Mouse (Mus musculus) Patski (cell line): Measurements from ENCODE around the gene Hist1h2af. TPM values are rescaled to one million over a fixed set of nuclear protein-coding genes. Genes with fewer than 3 reads are reported as not detected.
A peak's percentile ranks its signal among the peaks of the same experiment; 100 is the strongest.

Source experiments
- ATAC-seq: fragments of 100-300 bp; one replicate; pipeline ENCODE4 v1.8.0; 2021
- CTCF ChIA-PET: fragments of 350-600 bp; sonication (Branson Sonifier 250); formaldehyde crosslinking; loops from one replicate; lab custom pipeline; 2022; ENCODE audit warnings: inconsistent platforms; lab: Charles Lee
- POLR2A ChIA-PET: fragments of 350-600 bp; sonication (Branson Sonifier 250); formaldehyde crosslinking; loops from one replicate; lab custom pipeline; 2022; ENCODE audit warnings: antibody characterized with exemption, inconsistent platforms; lab: Charles Lee
- DNase-seq: peaks from one replicate; pipeline ENCODE4 v3.0.0-alpha.2; 2011; ENCODE audit warnings: low read depth, low spot score
- H3K27me3 ChIP-seq: fragments of 371-371 bp; one replicate; pipeline ENCODE4 v1.5.1; 2021
- CTCF ChIP-seq: fragments of 100-300 bp; IDR thresholded peaks from one replicate; pipeline ENCODE4 v1.5.1; 2021
- in situ Hi-C: fragments of 300-500 bp; cut with MboI; formaldehyde crosslinking; loops from 3 replicates; pipeline ENCODE4 v1.11.1; 2018; ENCODE audit warnings: low pct_unique_long_range_greater_than_20kb, mixed read lengths
- polyA plus RNA-seq: library from polyadenylated mRNA; unstranded; gene quantifications from one replicate; pipeline ENCODE4 v1.2.3, GENCODE M21; 2021

Gene Hist1h2af
- polyA plus RNA-seq, 1 experiment from 2014 or later, result 1.3 TPM

- no peak for ATAC-seq
- TF ChIP-seq CTCF, result no peak
These were observed 18.4 kb upstream of the Hist1h2af start for GRCm38 (mm10) chr13:23515281-23515680.

DNA sequence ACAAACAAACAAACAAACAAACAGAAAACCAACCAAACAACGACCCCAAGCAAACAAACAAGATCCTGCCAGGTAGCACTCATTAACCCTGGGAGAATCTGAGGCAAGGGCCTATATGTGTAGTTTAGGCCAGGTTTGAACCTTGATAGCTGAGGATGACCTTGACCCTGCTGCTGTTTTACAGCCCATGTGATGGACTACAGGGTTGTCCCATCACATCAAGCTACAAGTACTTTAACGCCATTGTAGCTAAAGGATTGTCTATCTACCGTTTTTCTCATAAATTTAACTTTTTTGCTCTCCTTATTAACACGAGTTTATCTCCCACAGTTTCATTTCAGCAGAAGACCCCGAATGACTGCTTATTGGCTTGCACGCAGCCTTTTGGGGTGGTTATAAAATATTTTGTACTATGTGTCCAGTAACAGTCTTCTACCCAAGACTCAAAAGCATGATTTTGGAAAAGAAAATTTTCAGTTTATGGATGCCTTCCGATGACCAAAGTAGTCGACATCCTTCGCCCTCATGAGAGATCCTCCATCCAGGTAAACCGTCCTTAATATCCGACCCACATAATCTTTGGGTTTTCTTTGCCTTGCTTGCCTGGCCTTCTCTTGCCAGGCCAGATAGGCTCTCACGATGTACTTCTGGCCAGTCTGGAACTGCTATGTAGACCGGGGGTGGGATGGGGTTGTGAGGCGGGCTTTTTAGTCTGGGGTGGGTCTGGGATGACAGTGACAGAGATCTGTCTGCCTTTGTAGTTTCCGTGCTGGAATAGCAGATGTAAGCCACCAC is 17.7 kb upstream of the Hist1h2af start:
- in situ Hi-C loops, result loop anchor here (5.0 to 10.0 kb wide), 2 partner anchors 221 to 1574 kb away; no protein-coding TSS in a partner anchor
- H3K27me3 ChIP-seq, result no peaks in the 10 kb centered on the region
- TF ChIP-seq CTCF, result no peak
- CTCF ChIA-PET, result interaction anchor here (1.1 to 1.2 kb wide), 3 partner anchors 65 to 75 kb away, joined by 3 read pairs; no protein-coding TSS in a partner anchor
- POLR2A ChIA-PET, result no interaction called here
- DNase-seq (no peak), ATAC-seq (no peak)

More at GRCm38 (mm10) chr13:23515281-23515680, 18.4 kb upstream of the Hist1h2af start:
- POLR2A ChIA-PET, result no interaction called here
- no peaks in the 10 kb centered on the region for H3K27me3 ChIP-seq
- CTCF ChIA-PET, result no interaction called here
- no peak for DNase-seq
- in situ Hi-C loops, result loop anchor here (5.0 to 10.0 kb wide), 2 partner anchors 220 to 1573 kb away; no protein-coding TSS in a partner anchor

DNA sequence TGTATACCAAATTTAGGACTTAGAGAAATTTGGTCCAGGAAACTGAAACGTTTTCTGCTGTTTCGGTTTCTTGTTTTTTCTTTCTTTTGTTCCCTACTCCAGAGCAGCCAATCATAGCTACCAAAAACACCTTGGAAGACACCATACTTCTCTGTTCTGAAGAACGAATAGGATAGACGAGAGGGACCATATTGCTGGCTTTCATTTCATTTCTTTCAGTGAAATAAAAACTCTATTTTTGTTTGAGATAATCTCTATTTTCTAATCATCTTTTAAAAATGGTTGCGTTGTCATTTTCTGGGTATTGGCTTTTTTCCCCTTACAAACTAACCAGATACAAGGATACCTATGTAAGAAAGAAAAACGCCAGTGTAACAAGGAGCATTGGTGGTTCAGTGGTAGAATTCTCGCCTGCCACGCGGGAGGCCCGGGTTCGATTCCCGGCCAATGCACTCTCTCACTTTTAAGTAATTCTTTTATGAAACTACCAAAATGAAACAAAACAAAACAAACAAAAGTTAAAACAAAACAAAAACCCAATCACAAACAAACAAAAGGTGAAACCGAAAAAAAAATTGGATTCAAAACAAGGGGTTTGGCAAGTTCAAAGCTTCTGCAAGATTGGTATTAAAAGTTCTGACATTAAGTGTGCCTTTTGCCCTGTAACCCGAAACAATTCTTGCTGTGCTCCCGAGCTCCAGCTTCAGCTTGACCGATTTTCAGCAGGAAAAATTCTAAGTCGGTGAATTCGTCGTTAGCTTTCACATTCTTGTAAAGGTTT is 16.7 kb upstream of the Hist1h2af start:
- TF ChIP-seq CTCF, result no peak
- no peak for DNase-seq
- in situ Hi-C loops, result loop anchor here (5.0 to 10.0 kb wide), 2 partner anchors 222 to 1575 kb away; no protein-coding TSS in a partner anchor
- H3K27me3 ChIP-seq, result no peaks in the 10 kb centered on the region
- ChIA-PET POLR2A (no interaction called here), CTCF (interaction anchor here (1.1 to 1.2 kb wide), 4 partner anchors 9 to 76 kb away, joined by 3 read pairs; no protein-coding TSS in a partner anchor)
- ATAC-seq, result peak; percentile 15

DNA sequence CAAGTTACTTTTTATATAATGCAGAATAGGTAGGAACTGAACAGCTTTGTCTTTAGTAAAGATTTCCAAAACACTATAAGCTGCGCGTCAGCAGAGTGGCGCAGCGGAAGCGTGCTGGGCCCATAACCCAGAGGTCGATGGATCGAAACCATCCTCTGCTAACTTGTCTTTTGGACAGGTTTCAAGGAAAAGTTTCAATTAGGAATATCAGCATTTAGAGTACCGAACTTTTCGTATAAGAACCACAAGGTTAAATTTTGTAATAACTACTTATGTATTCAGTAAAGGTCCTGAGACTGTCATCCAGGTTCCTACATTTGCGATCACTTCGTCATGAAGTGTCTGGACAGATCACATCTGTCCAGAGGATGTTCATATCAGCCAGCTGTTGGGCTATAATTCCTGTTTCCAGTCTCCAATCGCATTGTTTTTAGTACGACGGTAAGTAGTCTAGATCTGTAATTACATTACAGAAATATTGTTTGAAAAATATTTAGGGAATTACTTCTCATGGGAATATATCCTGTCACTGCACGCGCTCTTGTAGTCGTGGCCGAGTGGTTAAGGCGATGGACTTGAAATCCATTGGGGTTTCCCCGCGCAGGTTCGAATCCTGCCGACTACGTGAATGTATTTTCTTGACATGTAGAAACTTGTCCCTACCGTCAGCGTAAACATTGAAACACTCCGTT is 16.0 kb upstream of the Hist1h2af start:
- no peak for TF ChIP-seq CTCF
- CTCF ChIA-PET, result interaction anchor here (1.0 to 2.8 kb wide), 5 partner anchors 8 to 93 kb away, joined by 3 to 18 read pairs (median 3); no protein-coding TSS in a partner anchor
- POLR2A ChIA-PET, result no interaction called here
- in situ Hi-C loops, result loop anchor here (5.0 to 10.0 kb wide), 2 partner anchors 223 to 1575 kb away; no protein-coding TSS in a partner anchor
- DNase-seq (no peak), ATAC-seq (peak; percentile 61)
- no peaks in the 10 kb centered on the region for H3K27me3 ChIP-seq

GRCm38 (mm10) chr13:23518295-23518603 is 15.5 kb upstream of the Hist1h2af start:
- no peak for ATAC-seq
- in situ Hi-C loops, result loop anchor here (5.0 to 10.0 kb wide), 2 partner anchors 223 to 1576 kb away; no protein-coding TSS in a partner anchor
- CTCF ChIA-PET, result interaction anchor here (1.0 to 2.8 kb wide), 5 partner anchors 8 to 94 kb away, joined by 3 to 18 read pairs (median 3); no protein-coding TSS in a partner anchor

GRCm38 (mm10) chr13:23518885-23519284 is 14.8 kb upstream of the Hist1h2af start:
- no peak for ATAC-seq
- in situ Hi-C loops, result loop anchor here (5.0 to 10.0 kb wide), 2 partner anchors 224 to 1577 kb away; no protein-coding TSS in a partner anchor

More at GRCm38 (mm10) chr13:23518295-23518603, 15.5 kb upstream of the Hist1h2af start:
- no peak for TF ChIP-seq CTCF
- POLR2A ChIA-PET, result no interaction called here
- no peak for DNase-seq
- no peaks in the 10 kb centered on the region for H3K27me3 ChIP-seq

GRCm38 (mm10) chr13:23519416-23519815 is 14.3 kb upstream of the Hist1h2af start:
- POLR2A ChIA-PET, result no interaction called here
- peak; percentile 28 for ATAC-seq
- TF ChIP-seq CTCF, result no peak
- CTCF ChIA-PET, result interaction anchor here (2.1 to 2.8 kb wide), 2 partner anchors 87 to 95 kb away, joined by 6 to 18 read pairs; no protein-coding TSS in a partner anchor
- DNase-seq, result no peak
- no peaks in the 10 kb centered on the region for H3K27me3 ChIP-seq
- in situ Hi-C loops, result loop anchor here (5.0 to 10.0 kb wide), 2 partner anchors 225 to 1577 kb away; no protein-coding TSS in a partner anchor

More at GRCm38 (mm10) chr13:23518885-23519284, 14.8 kb upstream of the Hist1h2af start:
- no peaks in the 10 kb centered on the region for H3K27me3 ChIP-seq
- DNase-seq, result no peak
- CTCF ChIA-PET, result interaction anchor here (1.1 to 2.8 kb wide), 3 partner anchors 71 to 94 kb away, joined by 3 to 18 read pairs (median 6); no protein-coding TSS in a partner anchor
- no peak for TF ChIP-seq CTCF
- POLR2A ChIA-PET, result no interaction called here

GRCm38 (mm10) chr13:23521703-23522102 is 12.0 kb upstream of the Hist1h2af start:
- ChIA-PET POLR2A (no interaction called here), CTCF (no interaction called here)
- in situ Hi-C loops, result loop anchor here (5.0 kb wide), 1 partner anchor 89 kb away; no protein-coding TSS in a partner anchor
- TF ChIP-seq CTCF, result no peak
- H3K27me3 ChIP-seq, result no peaks in the 10 kb centered on the region
- DNase-seq (no peak), ATAC-seq (no peak)

DNA sequence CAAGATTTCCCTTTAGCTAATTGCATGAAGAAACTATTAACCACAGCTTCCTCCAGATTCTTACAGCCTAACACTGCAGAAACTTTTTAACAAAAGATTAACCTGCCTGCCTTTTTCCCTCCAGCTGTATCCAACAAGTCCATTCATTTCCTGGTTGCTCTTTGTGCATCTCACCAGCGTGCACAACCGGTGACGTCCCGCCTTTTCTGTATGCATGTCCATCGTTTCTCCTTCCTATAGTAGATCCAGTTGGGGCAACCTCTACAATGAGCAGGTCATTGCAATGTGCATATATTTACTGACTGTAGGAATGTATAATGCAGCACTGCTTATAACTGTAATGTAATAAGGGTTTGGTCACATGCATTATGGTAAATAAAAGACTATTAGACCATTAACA is 9.7 kb upstream of the Hist1h2af start:
- TF ChIP-seq CTCF, result no peak
- in situ Hi-C loops, result loop anchor here (5.0 kb wide), 1 partner anchor 92 kb away; no protein-coding TSS in a partner anchor
- CTCF ChIA-PET, result interaction anchor here (0.8 kb wide), 1 partner anchor 91 kb away, joined by 4 read pairs; no protein-coding TSS in a partner anchor
- POLR2A ChIA-PET, result no interaction called here
- ATAC-seq, result no peak
- H3K27me3 ChIP-seq, result no peaks in the 10 kb centered on the region
- no peak for DNase-seq
